Mouse (Mus musculus) liver, postnatal 0 days (tissue): ENCODE results near the gene Tmem132c. TPM values are rescaled to one million over a fixed set of nuclear protein-coding genes. Genes with fewer than 3 reads are reported as not detected.
A peak's percentile ranks its signal among the peaks of the same experiment; 100 is the strongest.

ENCODE experiments used
- ATAC-seq: fragments of 200-750 bp; cut with Nextera tagmentation; 2 replicates; pipeline ENCODE4 v1.8.0; 2017; ENCODE audit warnings: mild to moderate bottlenecking, moderate library complexity
- DNase-seq: peaks from one replicate; pipeline ENCODE4 v3.0.0-alpha.2; 2016
- H3K27ac ChIP-seq: fragments of 300-500 bp; sonication (generic); 2 replicates; pipeline ENCODE4 v1.5.1; 2014; ENCODE audit warnings: antibody characterized with exemption, moderate library complexity, mild to moderate bottlenecking, low read depth
- H3K27me3 ChIP-seq: fragments of 300-500 bp; sonication (generic); 2 replicates; pipeline ENCODE4 v1.6.1; 2014; ENCODE audit warnings: low read length, control low read depth, mixed read lengths; ENCODE audit not compliant: insufficient read depth
- H3K36me3 ChIP-seq: fragments of 300-500 bp; sonication (generic); replicated peaks from 2 replicates; pipeline ENCODE4 v1.6.1; 2014; ENCODE audit warnings: mild to moderate bottlenecking, control low read depth, low read length, moderate library complexity, mixed read lengths; ENCODE audit not compliant: insufficient read depth
- H3K4me1 ChIP-seq: fragments of 300-500 bp; sonication (generic); 2 replicates; pipeline ENCODE4 v1.6.1; 2014; ENCODE audit warnings: antibody characterized with exemption, mild to moderate bottlenecking, control low read depth; ENCODE audit not compliant: insufficient read depth
- H3K4me2 ChIP-seq: fragments of 300-500 bp; sonication (generic); 2 replicates; pipeline ENCODE4 v1.6.1; 2014; ENCODE audit warnings: low read depth, mild to moderate bottlenecking, low read length, moderate library complexity, mixed read lengths
- H3K4me3 ChIP-seq: fragments of 300-500 bp; sonication (generic); 2 replicates; pipeline ENCODE4 v1.5.1; 2014; ENCODE audit warnings: low read depth, low read length
- H3K9ac ChIP-seq: fragments of 300-500 bp; sonication (generic); replicated peaks from 2 replicates; pipeline ENCODE4 v1.6.1; 2014; ENCODE audit warnings: mild to moderate bottlenecking, moderate library complexity
- H3K9me3 ChIP-seq: fragments of 300-500 bp; sonication (generic); 2 replicates; pipeline ENCODE4 v1.6.1; 2016; ENCODE audit warnings: mild to moderate bottlenecking, control low read depth, low read length, mixed read lengths
- CTCF ChIP-seq: sonication (generic); IDR thresholded peaks from 2 replicates; pipeline ENCODE4 v1.5.1; 2016; ENCODE audit warnings: antibody characterized with exemption, low read depth
- EP300 ChIP-seq: IDR thresholded peaks from 2 replicates; pipeline ENCODE4 v1.6.1; 2016; ENCODE audit warnings: antibody characterized with exemption, low read depth, mild to moderate bottlenecking
- WGBS: fragments of 180-500 bp; shearing (Covaris S2); extraction: QIAGEN DNeasy Blood & Tissue Kit; methylation state at CpG from one replicate; pipeline ENCODE4 v1.1.7; 2014; ENCODE audit not compliant: insufficient replicate concordance; 5-methylcytosine and 5-hydroxymethylcytosine counted together
- polyA plus RNA-seq: library from polyadenylated mRNA; unstranded; fragments of >200 nt; fragmentation: Nextera tagmentation; extraction: Ambion mirVana; gene quantifications from 2 replicates; pipeline ENCODE4 v1.2.1, GENCODE M21; 2015

Gene Tmem132c
- polyA plus RNA-seq, 1 experiment from 2014 or later, result 0.02 TPM

DNA sequence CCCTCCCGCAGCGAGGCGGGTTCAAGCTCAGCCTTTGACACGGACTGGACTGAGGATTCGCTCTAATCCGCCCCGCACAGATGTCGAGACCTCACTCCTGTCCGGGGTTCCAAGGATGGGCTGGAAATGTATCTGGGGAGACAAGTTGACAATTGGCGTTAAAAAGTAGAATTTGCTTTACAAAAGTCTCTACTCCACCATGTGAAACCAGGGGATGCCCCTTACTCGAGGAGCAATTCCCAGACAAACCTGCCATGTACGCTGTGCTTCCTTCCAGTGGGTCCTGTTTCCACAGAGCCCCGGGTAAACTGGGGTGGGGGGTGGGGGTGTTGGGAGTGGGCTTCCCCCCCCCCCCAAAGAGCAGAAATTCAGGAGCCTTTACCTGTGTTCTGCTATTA lies 1.2 kb downstream of the Tmem132c start:
- 4% methylated on average over 13 of the region's 13 CpGs for WGBS
- Histone ChIP-seq H3K4me1 (no peaks in the 10 kb centered on the region), H3K4me3 (no peak overlapping the region), H3K4me2 (no peak overlapping the region), H3K9ac (no peak overlapping the region), H3K27me3 (peaks cover 58% of the 10 kb centered on the region), H3K9me3 (no peaks in the 10 kb centered on the region), H3K27ac (no peak overlapping the region), H3K36me3 (no peaks in the 10 kb centered on the region)
- no peak for DNase-seq
- no peak for TF ChIP-seq CTCF
- no peak for ATAC-seq

DNA sequence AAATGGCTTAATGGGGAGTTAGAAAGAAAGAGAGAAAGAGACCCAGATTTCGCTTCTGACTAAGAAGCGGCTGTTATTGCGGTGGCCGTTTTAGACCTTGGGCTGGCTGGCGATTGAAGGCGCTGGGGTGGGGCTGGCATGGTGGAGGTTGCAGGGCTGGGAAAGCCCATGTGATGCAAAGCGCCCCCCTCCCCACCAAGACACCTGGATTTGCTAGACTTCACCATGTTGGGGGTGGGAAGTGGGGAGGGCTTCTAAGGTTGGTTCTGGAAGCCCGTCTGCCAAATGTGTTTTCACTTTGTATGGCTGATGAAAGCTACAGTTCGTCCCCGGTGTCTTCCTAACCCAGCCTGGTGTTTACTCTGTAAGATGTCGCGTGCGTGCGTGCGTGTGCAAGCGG lies 1.6 kb downstream of the Tmem132c start:
- Histone ChIP-seq H3K27me3 (peaks cover 58% of the 10 kb centered on the region), H3K4me3 (no peak overlapping the region), H3K4me2 (no peak overlapping the region)

DNA sequence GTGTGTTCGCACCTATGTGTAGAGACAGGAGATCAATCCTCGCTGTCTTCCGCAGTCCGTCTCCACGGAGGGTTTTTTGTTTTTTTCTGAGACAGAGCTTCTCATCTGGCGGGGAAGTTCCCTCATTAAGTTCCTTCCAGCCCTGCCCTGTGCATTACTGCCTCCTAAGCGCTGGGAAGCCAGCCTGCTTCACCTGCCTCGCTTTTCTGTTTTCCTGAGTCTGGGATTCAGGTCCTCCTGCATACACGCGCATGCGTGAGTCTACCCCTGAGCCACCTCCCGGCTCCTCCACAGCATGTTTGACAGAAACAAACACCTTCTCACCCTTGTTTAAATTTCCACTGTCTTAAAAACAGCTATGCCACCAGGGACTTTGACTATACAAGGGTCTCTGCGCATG lies 2.0 kb downstream of the Tmem132c start:
- H3K4me2 ChIP-seq, result no peak overlapping the region
- H3K27ac ChIP-seq, result no peak overlapping the region
- TF ChIP-seq EP300 (no peak), CTCF (no peak)
- ATAC-seq, result no peak
- DNase-seq, result no peak
- H3K36me3 ChIP-seq, result no peaks in the 10 kb centered on the region
- 10% methylated on average over 13 of the region's 13 CpGs for WGBS
- peaks cover 58% of the 10 kb centered on the region for H3K27me3 ChIP-seq
- H3K4me3 ChIP-seq, result no peak overlapping the region
- no peak overlapping the region for H3K9ac ChIP-seq
- H3K4me1 ChIP-seq, result no peaks in the 10 kb centered on the region
- H3K9me3 ChIP-seq, result no peaks in the 10 kb centered on the region

More for the DNA sequence above, 1.6 kb downstream of the Tmem132c start:
- TF ChIP-seq CTCF, result no peak
- no peak for TF ChIP-seq EP300
- Histone ChIP-seq H3K36me3 (no peaks in the 10 kb centered on the region), H3K4me1 (no peaks in the 10 kb centered on the region), H3K27ac (no peak overlapping the region), H3K9me3 (no peaks in the 10 kb centered on the region), H3K9ac (no peak overlapping the region)
- ATAC-seq, result no peak
- DNase-seq, result no peak
- 3% methylated on average over 16 of the region's 16 CpGs for WGBS

DNA sequence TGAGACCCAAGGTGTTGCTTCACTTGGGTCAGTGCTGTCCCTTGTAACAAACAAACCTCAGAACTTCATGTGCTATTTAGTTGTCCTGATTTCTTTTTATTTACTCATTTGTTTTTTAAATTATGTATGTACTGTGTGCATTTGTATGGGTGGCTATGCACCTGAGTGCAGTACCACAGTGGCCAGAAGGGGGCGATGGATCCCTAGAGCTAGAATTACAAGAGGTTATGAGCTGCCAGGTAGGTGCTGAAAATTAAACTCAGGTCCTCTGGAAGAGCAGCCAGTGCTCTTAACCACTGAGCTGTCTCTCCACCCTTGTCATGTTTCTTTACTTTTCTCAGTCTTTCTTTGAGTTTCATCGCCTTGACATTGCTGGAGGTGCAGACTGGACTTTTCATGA lies 11.7 kb downstream of the Tmem132c start:
- Histone ChIP-seq H3K4me1 (no peaks in the 10 kb centered on the region), H3K27me3 (no peaks in the 10 kb centered on the region), H3K27ac (no peak overlapping the region), H3K4me3 (no peak overlapping the region), H3K4me2 (no peak overlapping the region), H3K9ac (no peak overlapping the region), H3K36me3 (no peaks in the 10 kb centered on the region), H3K9me3 (no peaks in the 10 kb centered on the region)
- DNase-seq (no peak), ATAC-seq (no peak)
- TF ChIP-seq CTCF (0 out of 2 replicates have a peak, but pooled peaks have one; percentile 21), EP300 (no peak)
- 46% methylated on average over 2 of the region's 2 CpGs for WGBS

DNA sequence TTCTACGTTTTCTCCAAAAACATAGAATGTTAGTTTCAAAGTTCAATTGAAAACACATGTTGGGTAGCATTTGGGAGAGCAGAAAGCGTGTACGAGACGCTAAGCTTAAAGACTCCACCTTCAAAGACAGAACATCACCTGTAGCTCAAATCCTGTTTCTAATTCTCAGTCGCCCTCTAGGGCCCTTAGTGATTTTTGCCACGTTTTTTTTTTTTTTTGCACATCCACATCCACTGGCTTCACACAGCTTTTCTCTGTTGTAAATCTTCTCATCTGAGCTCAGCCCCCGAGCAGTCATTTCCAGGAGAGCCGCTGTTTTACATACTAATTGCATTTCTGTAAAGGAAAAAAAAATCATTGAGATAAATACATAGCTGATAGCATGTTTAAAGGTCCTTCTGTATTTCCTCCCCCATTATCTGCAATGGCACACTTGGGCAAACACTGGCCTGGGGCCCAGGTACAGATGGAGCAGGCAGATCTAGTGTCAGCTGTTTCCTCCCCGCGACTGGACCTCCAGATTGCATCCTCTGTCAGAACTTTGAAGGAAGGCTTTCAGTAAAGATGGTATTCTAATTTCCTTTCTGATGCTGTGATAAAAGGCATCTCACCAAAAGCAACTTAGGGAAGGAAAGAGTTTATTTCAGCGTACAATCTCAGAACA lies 15.5 kb downstream of the Tmem132c start:
- 59% methylated on average over 11 of the region's 11 CpGs for WGBS
- H3K27ac ChIP-seq, result no peak overlapping the region

DNA sequence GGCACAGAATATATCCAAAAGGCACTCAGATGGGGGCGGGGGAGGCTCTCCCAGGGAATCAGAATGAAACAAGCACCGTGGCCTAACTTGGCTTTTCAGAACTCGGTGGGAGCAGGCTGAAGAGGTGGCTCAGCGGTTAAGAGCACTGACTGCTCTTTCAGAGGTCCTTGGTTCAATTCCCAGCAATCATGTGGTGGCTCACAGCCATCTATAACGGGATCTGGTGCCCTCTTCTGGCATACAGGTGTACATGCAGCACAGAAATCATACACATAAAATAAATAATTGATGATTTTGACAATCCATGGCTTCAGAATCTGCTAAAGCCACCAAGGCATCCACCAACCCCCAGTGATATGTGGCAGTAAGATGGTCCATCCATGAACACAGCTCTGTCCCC lies 20.5 kb downstream of the Tmem132c start:
- Histone ChIP-seq H3K36me3 (no peaks in the 10 kb centered on the region), H3K4me1 (no peaks in the 10 kb centered on the region), H3K27me3 (no peaks in the 10 kb centered on the region), H3K27ac (no peak overlapping the region), H3K9ac (no peak overlapping the region), H3K9me3 (no peaks in the 10 kb centered on the region), H3K4me2 (no peak overlapping the region), H3K4me3 (no peak overlapping the region)
- DNase-seq (no peak), ATAC-seq (no peak)
- WGBS, result 74% methylated on average over 5 of the region's 5 CpGs
- TF ChIP-seq EP300 (no peak), CTCF (no peak)

More for the DNA sequence above, 15.5 kb downstream of the Tmem132c start:
- Histone ChIP-seq H3K36me3 (no peaks in the 10 kb centered on the region), H3K9ac (no peak overlapping the region), H3K27me3 (no peaks in the 10 kb centered on the region), H3K4me1 (no peaks in the 10 kb centered on the region), H3K4me2 (no peak overlapping the region), H3K4me3 (no peak overlapping the region), H3K9me3 (no peaks in the 10 kb centered on the region)
- TF ChIP-seq CTCF (no peak), EP300 (no peak)
- ATAC-seq, result no peak
- no peak for DNase-seq
